Mouse (Mus musculus) CD4-positive, CD25-positive, alpha-beta regulatory T cell, adult 2 months (primary cell): ENCODE data around the gene Zfp687.

Source experiments
- DNase-seq: peaks from one replicate; pipeline ENCODE4 v3.0.0-alpha.2; 2012; ENCODE audit warnings: low read depth, low spot score

Zfp687 gene

DNA sequence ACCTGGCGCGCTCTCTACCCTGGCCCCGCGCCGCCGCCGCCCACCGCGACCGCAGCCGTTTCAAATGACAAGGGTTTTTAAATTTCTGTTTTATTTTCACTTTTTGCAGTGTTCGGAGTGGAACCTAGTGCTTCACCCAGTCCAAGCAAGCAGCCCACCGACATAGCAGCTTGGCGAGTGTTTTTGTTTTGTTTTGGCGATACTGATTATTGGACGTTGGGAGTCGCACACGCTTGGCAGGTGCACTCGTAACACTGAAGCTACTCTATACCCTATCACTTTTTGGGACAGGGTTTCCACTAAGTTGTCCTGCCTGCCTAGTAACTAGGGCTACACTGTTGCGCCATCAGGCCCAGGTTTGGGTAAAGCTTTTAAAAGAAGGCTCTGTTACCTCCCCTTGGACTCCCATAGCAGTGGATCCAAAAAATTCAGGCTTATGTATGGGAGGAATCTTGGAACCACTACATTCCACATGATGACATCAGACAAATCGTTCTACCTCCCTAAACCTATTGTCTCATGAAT lies 1.3 kb upstream of the Zfp687 start:
- DNase-seq = no peak

DNA sequence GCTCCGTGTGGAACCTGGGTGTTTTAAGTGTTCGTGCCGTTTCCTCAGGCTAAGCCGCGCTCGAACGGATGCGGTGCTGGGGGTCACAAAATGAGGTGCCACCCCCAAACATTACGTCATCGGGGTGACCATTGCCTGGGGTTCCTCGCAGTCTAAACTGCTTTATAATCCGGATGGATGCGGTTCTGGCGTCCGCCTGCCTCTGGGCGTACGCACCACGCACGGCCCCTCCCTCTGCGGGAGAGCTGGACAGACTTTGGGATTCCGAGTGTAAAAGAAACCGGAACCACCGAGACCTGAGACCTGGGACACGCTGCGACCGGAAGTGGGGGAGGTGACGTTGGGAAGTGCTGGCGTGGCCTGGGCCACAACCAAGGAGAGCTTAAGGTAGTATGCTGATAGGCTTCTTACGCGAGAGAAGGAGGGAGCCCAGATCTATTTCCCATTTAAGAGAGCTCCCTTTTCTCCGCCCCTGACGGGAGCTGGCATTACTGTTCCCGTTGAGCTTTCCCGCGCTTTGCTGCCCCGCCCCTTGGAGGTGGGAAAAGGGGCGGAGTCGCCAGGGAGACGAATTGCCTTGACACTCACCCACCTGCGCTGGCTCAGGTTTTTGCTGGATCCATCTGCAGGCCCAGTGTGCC lies 763 bp upstream of the Zfp687 start:
- DNase-seq = peak; percentile 91

DNA sequence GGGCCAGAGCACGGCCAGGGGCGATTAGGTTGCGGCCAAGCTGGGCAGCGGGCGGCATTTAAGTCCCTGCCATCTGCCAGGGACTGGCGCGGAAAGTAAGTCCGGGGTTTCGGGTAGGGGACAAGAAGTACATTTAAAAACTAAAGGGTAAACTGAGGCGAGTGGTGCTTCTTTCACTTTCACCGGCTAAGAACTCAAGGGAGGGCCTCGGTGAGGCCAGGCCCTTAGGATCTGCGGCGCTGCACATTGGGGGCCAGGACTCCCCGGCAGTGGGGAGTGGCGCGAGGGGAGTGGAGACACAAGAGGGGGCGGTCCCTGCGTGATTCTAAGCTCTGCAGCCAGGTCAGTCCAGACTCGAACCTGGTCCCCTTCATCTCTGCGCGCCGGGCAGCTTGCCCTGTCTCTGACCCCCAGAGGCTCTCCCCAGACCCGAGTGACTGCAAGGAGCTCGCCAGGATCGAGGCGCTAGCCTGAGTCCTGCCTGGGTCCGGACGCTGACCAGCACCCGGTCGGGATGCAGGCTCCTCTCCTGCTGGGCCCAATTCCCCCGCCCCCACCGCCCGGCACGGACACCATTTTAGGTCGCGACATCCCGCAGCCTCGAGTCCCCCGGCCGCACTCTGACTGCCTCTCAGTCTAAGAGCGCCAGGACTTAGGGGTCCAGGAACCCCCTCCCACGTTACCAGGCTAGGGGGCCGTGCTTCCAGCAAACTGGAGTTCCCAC lies 658 bp downstream of the Zfp687 start:
- peak; percentile 53 for DNase-seq

DNA sequence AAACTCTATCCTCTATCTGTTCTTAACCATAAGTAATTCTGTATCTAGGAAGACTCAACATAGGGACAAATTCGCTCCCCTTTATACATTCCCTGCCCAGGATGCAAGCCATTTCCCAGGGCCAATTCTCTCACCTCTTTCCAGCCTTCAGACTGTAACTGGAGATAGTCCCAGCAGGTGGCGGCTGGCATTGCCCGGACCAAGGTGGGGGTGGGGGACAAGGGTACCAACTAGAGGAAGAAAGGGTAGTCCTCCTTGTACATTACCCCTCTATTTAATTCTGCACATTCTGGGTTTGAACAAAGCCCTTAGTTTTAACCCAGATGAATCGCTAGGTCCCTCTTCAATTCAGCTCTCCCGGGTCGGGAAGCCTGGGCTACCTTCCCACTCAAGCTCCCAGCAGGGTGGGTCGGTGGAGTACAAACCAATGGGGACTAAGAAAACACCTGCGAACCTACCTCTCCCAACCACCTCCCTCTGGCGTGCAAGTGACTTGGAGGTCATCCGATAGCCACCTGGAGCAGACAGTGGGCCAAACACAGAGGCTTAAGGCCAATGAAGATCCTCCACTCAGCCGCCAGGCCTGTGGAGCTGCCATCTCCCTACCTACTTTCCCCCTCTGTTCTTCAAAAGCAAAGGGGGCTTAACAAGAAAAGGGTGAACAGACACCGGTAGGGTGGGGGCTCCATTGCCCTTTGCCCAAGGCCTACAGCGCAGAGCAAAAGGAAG lies 1.4 kb downstream of the Zfp687 start:
- no peak for DNase-seq

DNA sequence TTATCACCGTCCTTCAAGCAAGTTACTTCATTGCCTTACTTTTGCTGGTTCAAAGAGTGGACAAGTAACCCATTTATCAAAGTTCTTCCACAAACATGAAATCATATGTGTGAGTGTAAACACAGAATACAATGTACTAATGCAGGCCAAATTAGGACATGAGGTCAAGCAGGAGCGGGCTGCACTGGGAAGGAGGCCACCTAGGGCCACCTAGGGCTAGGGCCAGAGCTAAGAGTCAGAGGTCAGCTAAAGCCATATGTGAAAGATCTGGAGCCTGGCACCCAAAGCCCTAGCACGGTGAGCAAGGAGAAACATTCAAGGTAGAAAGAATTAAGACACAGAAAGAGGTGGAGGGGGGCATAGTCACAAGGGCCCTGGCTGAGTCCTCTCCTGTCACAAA lies 2.3 kb downstream of the Zfp687 start:
- no peak for DNase-seq

DNA sequence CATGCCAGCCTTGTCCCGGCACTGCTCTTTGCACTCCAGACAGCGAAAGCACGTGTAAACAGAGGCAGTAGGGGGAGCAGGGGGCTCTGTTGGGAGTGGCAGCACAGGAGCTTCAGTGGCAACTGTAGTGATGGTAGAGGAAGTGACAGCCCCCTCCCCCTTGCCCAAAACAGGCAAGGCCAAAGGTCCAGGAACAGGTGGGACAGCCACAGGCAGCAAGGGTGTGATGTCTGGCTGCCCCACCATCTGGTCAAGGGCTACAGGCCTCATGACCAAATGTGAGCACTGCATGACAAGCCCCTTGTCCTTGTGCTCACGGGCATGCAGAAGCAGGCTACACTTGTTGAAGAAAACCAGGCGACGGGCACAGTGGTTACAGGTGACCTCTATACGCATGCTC lies 4.9 kb downstream of the Zfp687 start:
- no peak for DNase-seq

DNA sequence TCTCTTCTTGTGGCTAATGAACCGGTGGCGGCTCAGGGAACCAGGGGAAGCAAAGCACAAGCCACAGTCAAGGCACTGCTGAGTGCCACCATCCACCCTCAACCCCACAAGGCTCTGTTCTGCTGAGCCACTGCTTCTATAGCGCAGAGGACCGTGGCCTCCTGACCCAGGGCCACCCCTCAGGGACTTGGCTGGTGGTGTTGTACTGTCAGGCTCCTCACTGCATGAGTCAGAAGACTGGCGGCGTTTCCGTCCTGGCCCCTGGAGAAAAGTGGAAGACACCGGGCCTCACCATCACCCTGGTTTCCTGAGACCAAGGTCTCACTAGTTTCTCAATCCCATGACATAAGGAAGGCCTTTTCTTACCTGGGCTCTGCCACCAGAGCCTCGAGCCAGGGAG lies 7.5 kb downstream of the Zfp687 start:
- DNase-seq = no peak

DNA sequence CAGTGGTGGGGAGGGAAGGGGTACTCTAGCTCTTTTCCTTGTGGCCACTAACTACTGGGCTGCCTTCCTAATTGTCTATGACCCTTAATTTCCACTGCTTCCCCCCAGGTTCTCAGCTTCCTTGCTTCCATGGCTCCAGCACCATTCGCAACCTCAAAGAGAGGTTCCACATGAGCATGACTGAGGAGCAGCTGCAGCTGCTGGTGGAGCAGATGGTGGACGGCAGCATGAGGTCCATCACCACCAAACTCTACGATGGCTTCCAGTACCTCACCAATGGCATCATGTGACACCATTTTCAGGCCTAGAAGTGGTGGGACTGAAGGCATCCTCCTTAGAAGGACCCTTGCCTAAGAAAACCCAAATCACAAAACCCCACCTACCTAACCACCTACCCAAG lies 9.6 kb downstream of the Zfp687 start:
- no peak for DNase-seq

DNA sequence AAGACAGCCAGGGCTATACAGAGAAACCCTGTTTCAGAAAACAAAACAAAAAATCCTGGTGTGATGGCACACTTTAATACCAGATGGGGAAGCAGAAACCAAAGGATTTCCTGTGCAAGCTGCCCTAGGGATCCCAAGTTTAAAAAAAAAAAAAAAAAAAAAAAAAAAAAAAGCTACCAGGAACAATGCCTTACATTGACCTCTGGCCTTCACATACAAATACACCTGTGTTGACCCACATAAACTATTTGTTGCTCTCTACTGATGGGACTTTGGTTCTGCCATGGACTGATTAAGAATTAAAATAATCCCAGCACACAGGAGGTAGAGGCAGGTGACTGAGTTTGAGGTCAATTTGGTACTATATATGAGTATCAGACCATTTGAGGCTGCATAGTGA lies 12.0 kb downstream of the Zfp687 start:
- DNase-seq = no peak

DNA sequence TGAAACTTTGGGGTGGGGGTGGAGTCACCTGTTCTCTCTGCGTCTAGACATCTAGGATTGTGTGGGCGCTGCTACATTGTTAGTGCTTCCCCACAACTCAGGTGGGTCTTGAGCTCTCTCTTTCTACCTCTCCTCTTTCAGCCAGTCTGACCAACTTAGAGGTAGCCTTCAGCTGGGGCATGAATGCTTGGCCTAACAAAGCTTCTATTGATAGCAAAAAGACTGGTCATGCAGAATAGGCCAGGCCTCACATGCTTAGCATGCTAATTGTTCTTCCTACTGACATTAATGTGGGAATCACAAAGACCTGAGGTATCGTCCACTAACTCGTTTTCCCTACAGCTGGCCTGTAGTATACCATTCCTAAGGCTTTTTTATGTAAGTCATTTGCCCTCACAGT lies 12.7 kb downstream of the Zfp687 start:
- DNase-seq = no peak

DNA sequence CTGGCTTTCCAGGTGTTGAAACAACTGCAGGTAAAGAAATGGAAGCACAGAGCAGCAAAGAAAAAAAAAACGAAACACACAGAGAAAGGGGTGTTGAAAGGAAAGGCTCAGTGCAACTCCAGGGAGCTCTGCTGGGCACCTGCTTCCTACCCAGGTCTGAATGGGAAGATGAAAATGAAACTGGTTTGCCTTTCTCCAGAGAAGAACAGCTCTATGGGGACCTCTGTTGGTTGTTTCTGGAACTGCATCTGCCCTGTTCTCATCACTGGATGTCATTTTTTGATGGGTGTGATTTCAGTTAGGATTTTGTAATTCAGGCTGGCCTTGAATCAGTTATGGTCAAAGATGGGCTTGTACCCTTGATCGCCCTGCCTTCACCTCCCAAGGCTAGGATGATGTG lies 18.3 kb downstream of the Zfp687 start:
- DNase-seq = peak; percentile 88

DNA sequence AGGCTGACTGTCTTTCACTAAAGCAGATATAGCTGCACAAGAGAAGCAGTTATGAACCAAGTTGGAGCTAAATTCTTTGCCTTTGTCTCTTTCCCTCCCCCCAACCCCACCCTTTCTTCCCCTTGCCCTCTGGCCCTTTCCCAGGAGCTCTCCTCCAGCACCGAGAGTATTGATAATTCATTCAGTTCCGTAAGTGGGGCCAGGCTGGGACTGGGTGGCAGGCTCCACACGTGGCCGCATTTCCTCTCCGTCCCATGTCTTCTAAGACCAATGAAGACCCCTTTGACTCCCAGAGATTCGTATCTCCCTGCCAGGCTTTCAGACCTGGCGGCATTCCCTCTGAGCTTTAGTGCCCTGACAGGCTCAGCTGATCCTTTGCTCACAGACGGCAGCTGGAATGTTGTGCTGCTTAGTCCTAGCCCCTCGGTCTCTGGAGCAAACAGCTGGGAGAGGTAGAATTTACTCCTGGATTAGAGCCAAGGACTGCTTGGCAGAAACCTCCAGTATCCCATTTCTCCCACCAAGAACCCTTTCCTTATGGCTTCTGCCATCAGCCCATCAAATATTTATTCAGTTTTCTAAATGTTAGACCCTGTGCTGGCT lies 26.0 kb downstream of the Zfp687 start:
- DNase-seq = no peak

DNA sequence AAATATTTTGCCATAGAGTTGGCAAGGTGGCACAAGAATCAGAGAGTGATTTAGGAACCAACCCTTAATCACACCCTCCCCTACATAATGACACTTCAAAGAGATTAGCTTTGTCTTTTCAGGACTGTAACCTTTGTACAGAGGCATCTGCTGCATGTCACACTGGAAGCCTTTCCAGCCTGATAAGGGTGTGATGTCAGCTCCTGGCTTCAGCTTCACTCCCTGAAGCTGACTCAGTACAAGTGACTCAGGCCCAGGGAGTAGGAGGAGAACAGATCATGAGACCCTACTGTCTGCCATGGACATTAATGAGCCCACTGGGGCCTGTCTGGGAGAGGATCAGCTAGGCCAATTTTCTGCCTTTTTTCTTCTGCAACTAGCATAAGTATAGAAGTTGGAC lies 27.7 kb downstream of the Zfp687 start:
- no peak for DNase-seq

DNA sequence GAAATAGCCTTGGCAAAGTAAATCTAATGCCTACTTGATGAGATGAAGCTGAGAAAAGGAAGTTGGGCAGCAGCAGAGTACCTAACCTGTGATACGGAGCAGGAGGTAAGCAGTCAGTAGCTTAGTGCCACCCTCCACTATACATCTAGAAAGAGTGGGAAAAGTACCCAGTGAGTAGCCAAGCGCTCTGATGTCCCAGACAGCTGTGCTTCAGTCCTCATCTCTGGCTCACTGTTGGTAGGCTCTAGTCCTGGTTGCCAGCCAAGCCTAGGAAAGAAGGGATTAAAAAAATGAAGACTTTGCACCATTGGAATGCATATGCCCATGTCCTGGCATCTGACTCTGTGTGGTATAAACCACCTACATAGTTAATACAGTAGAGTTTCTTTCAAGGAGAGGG lies 29.7 kb downstream of the Zfp687 start:
- DNase-seq = no peak

DNA sequence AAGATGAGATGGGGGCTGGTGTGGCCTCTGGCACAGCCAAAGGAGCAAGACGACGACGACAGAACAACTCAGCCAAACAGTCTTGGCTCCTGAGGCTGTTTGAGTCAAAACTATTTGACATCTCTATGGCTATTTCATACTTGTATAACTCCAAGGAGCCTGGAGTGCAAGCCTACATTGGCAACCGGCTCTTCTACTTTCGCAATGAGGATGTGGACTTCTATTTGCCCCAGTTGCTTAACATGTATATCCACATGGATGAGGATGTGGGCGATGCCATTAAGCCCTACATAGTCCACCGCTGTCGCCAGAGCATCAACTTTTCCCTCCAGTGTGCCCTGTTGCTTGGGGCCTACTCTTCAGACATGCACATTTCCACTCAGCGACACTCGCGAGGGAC lies 30.9 kb downstream of the Zfp687 start:
- no peak for DNase-seq

DNA sequence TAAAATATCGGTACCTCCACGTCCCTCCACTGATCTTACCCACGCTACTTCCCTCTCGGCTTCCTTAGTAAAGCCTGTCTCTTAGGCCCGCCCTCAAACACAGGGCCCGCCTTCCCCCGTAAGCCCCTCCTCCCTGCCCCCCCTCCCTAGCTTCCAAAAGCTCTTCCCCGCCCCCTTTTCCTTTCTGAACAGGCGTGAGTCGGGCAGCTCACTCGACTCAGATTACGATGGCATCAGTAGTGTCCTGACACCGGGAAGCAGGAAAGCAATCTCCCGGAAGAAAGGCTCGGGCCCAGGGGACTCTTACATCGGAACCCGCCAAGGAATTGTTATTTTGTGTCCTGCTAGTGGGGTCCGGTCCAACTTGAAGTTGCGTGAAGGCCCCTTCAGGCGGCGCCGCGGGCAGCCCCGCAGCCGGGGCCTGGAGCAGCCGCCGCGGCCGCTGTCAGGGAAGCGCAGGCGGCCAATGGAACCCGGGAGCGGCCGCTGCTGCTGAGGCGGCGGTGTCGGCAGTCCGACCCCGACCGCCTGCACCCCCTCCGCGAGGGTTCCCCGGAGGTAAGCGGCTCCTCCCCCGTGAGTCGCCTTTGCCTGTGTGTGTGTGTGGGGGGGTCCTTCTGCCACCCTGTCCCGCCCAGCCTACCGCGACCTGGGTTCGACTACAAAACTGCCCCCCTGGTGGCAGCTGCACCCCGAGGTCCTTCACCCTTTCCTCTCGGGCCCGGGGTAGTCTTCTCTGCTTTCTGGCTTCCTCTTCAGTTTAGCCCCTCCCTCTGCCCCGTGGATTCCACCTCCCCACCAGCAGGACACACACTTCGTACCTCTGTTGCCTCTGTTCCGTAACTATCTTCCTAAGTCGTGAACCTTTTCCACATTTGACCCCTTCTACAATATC lies 40.5 kb downstream of the Zfp687 start, which contains the start of gene Pi4kb:
Gene Pi4kb (plus strand): TSS at position 204 of the 895 bp plus-strand sequence.
- peak; percentile 96 for DNase-seq

DNA sequence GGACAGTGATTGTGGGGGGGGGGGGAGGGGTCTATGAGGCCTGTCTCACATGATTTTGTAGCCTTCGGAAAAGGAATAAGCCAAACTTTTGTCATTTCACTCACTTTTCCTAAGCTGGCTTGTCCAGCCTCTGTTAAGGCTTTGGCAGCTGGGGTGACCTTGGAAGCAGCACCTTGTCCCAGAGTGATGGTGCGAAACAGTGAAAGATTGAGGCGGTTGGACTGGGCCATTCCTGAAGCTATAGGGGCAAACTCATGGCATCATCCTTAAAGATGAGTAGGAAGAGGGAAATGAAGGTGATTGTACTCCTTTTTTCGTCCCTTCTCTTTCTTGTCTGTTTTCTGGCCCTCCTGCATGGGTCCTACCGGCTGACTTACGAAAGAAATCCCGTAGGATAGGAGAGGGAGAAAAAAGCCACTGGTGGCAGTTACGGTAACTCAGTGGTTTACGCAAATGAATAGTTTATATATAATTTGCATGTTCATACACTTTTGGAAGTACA lies 41.2 kb downstream of the Zfp687 start:
- no peak for DNase-seq

DNA sequence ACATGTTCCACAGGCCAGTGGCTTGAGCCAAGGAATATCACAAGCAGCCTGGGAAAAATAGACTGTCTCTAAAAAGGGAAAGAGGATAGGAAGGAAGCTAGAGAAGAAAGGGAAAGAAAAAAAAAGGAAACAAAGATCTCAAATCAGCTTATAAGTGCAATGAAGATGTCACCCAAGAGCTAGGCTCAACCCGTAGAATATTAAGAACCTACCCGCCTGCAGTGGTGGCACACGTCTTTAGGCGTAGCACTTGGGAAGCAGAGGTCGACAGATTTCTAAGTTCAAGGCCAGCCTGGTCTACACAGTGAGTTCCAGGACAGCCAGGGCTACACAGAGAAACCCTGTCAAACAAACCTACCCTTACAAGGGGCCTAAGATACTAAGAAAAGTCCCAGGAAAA lies 41.6 kb downstream of the Zfp687 start:
- no peak for DNase-seq

DNA sequence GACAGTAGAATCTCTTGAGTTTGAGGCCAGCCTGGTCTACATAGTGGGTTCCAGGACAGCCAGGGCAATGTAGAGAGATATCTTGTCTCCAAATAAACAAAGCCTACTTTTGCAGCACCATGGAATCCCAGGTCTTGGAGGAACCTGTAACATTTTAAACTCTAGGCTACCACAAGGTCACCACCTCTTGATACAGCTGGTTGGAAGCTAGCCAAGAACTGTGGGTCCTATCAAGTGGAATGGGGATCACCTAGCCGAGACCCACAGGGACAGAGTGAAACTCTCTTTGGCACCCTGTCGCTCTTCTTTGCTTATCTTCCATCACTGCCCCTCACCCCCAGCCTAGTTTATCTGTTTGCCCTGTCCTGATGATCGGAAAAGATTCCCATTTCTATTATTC lies 42.7 kb downstream of the Zfp687 start:
- DNase-seq = no peak

DNA sequence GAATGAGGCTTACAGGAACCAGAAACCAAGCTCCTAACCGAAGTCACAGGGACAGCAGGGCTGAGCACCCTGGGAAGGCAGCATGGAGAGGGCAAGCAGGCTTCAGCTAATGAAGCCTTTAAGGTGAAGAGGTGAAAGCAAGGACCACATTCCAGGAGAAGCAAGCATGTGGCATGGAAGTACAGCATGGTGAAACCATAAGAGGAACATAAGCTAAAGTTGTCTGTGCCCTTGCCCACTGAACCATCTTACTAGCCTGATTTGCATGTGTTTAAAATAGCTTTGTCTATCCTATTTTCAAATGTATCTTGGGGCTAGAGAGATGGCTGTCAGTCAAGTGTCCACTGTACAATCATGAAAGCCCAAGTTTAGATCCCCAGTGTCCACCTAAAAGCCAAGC lies 49.4 kb downstream of the Zfp687 start:
- no peak for DNase-seq

DNA sequence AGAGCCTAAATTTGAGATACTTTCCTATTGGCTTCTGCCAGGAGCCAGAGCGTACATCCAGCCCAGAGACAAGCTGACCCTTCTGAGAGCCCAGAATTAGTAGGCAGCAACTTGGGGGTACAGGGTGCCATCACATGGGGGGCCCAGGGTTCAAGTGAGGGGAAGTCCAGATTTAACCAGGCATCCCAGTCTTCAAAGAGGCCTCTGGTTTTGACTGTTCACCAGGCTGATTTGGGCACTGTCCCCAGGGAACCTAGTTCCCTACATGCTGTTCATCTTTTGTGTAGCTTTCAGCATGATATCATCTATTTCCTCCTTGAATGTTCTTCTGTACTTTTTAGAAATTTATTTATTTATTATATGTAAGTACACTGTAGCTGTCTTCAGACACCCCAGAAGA lies 50.3 kb downstream of the Zfp687 start:
- DNase-seq = no peak
